Mouse (Mus musculus) embryonic facial prominence, embryonic 14.5 days (tissue): ENCODE results near the gene Lpgat1. TPM values are rescaled to one million over a fixed set of nuclear protein-coding genes. Genes with fewer than 3 reads are reported as not detected.
A peak's percentile ranks its signal among the peaks of the same experiment; 100 is the strongest.

Experiments used
- ATAC-seq: fragments of 200-750 bp; cut with Nextera tagmentation; 2 replicates; pipeline ENCODE4 v1.8.0; 2017; ENCODE audit warnings: low read depth, moderate number of reproducible peaks, moderate TSS enrichment
- DNase-seq: peaks from one replicate; pipeline ENCODE4 v3.0.0-alpha.2; 2015; ENCODE audit warnings: low spot score
- H3K27ac ChIP-seq: fragments of 300-500 bp; sonication (generic); replicated peaks from 2 replicates; pipeline ENCODE4 v1.5.1; 2014; ENCODE audit warnings: low read depth, mild to moderate bottlenecking, low read length, moderate library complexity
- H3K27me3 ChIP-seq: fragments of 300-500 bp; sonication (generic); replicated peaks from 2 replicates; pipeline ENCODE4 v1.6.1; 2014; ENCODE audit warnings: low read length; ENCODE audit not compliant: control insufficient read depth, insufficient read depth
- H3K36me3 ChIP-seq: fragments of 300-500 bp; sonication (generic); 2 replicates; pipeline ENCODE4 v1.6.1; 2014; ENCODE audit warnings: low read length, mixed read lengths; ENCODE audit not compliant: control insufficient read depth, insufficient read depth
- H3K4me1 ChIP-seq: fragments of 300-500 bp; sonication (generic); 2 replicates; pipeline ENCODE4 v1.6.1; 2014; ENCODE audit warnings: antibody characterized with exemption, low read length; ENCODE audit not compliant: control insufficient read depth, insufficient read depth
- H3K4me2 ChIP-seq: fragments of 300-500 bp; sonication (generic); 2 replicates; pipeline ENCODE4 v1.6.1; 2014; ENCODE audit warnings: low read depth, mild to moderate bottlenecking, low read length, moderate library complexity, mixed read lengths
- H3K4me3 ChIP-seq: fragments of 300-500 bp; sonication (generic); 2 replicates; pipeline ENCODE4 v1.5.1; 2014; ENCODE audit warnings: low read depth, mild to moderate bottlenecking, low read length
- H3K9ac ChIP-seq: fragments of 300-500 bp; sonication (generic); 2 replicates; pipeline ENCODE4 v1.6.1; 2014; ENCODE audit warnings: low read depth, mild to moderate bottlenecking, low read length, moderate library complexity, mixed read lengths
- H3K9me3 ChIP-seq: fragments of 300-500 bp; sonication (generic); 2 replicates; pipeline ENCODE4 v1.6.1; 2016; ENCODE audit warnings: low read length; ENCODE audit not compliant: control insufficient read depth
- WGBS: fragments of 180-500 bp; shearing (Covaris S2); extraction: QIAGEN DNeasy Blood & Tissue Kit; methylation state at CpG from one replicate; pipeline ENCODE4 v1.1.7; 2014; 5-methylcytosine and 5-hydroxymethylcytosine counted together
- polyA plus RNA-seq: library from polyadenylated mRNA; unstranded; fragments of >200 nt; fragmentation: Nextera tagmentation; extraction: Ambion mirVana; gene quantifications from 2 replicates; pipeline ENCODE4 v1.2.1, GENCODE M21; 2014

Gene Lpgat1
- polyA plus RNA-seq, 1 experiment from 2014 or later: 35.8 TPM

- DNase-seq: peak; percentile 30
- WGBS: 59% methylated on average over 11 of the region's 11 CpGs
These were observed 67.5 kb downstream of the Lpgat1 start for GRCm38 (mm10) chr1:191785108-191785507.

GRCm38 (mm10) chr1:191786255-191786654 is 68.6 kb downstream of the Lpgat1 start:
- H3K27ac ChIP-seq: no peak overlapping the region
- WGBS: 66% methylated on average over 6 of the region's 6 CpGs

More at GRCm38 (mm10) chr1:191785108-191785507, 67.5 kb downstream of the Lpgat1 start:
- Histone ChIP-seq H3K4me2 (no peak overlapping the region), H3K27me3 (no peaks in the 10 kb centered on the region), H3K36me3 (0 out of 2 replicates have a peak, but pooled peaks cover 4% of the 10 kb centered on the region), H3K27ac (no peak overlapping the region), H3K4me1 (no peaks in the 10 kb centered on the region), H3K4me3 (no peak overlapping the region), H3K9me3 (no peaks in the 10 kb centered on the region), H3K9ac (no peak overlapping the region)
- peak; percentile 26; the same call in 1 of the 2 replicates for ATAC-seq

GRCm38 (mm10) chr1:191787379-191787778 is 69.7 kb downstream of the Lpgat1 start:
- Histone ChIP-seq H3K9ac (no peak overlapping the region), H3K36me3 (no peaks in the 10 kb centered on the region), H3K4me3 (no peak overlapping the region), H3K27ac (no peak overlapping the region), H3K9me3 (no peaks in the 10 kb centered on the region), H3K27me3 (no peaks in the 10 kb centered on the region), H3K4me2 (no peak overlapping the region), H3K4me1 (no peaks in the 10 kb centered on the region)
- ATAC-seq: no peak
- DNase-seq: no peak
- 41% methylated on average over 2 of the region's 4 CpGs for WGBS

More at GRCm38 (mm10) chr1:191786255-191786654, 68.6 kb downstream of the Lpgat1 start:
- Histone ChIP-seq H3K27me3 (no peaks in the 10 kb centered on the region), H3K4me1 (no peaks in the 10 kb centered on the region), H3K4me3 (no peak overlapping the region), H3K9ac (no peak overlapping the region), H3K4me2 (no peak overlapping the region), H3K36me3 (0 out of 2 replicates have a peak, but pooled peaks cover 3% of the 10 kb centered on the region), H3K9me3 (no peaks in the 10 kb centered on the region)
- ATAC-seq (no peak), DNase-seq (no peak)

GRCm38 (mm10) chr1:191792991-191793390 is 75.4 kb downstream of the Lpgat1 start:
- H3K27ac ChIP-seq: no peak overlapping the region
- H3K4me1 ChIP-seq: no peaks in the 10 kb centered on the region
- DNase-seq (peak; percentile 71), ATAC-seq (peak; percentile 83; the same call in 1 of the 2 replicates)
- H3K36me3 ChIP-seq: no peaks in the 10 kb centered on the region
- 52% methylated on average over 8 of the region's 8 CpGs for WGBS
- no peaks in the 10 kb centered on the region for H3K27me3 ChIP-seq
- no peak overlapping the region for H3K4me2 ChIP-seq
- H3K9ac ChIP-seq: no peak overlapping the region
- H3K9me3 ChIP-seq: no peaks in the 10 kb centered on the region
- H3K4me3 ChIP-seq: no peak overlapping the region

GRCm38 (mm10) chr1:191793888-191794532 is 76.4 kb downstream of the Lpgat1 start:
- H3K4me1 ChIP-seq: no peaks in the 10 kb centered on the region
- H3K4me3 ChIP-seq: no peak overlapping the region
- H3K27ac ChIP-seq: no peak overlapping the region
- H3K4me2 ChIP-seq: no peak overlapping the region
- H3K36me3 ChIP-seq: no peaks in the 10 kb centered on the region
- no peak for ATAC-seq
- H3K9me3 ChIP-seq: no peaks in the 10 kb centered on the region
- H3K9ac ChIP-seq: no peak overlapping the region
- no peak for DNase-seq
- no peaks in the 10 kb centered on the region for H3K27me3 ChIP-seq
- 70% methylated on average over 6 of the region's 7 CpGs for WGBS

GRCm38 (mm10) chr1:191796238-191796896 is 78.7 kb downstream of the Lpgat1 start:
- ATAC-seq: no peak
- Histone ChIP-seq H3K27ac (no peak overlapping the region), H3K9me3 (no peaks in the 10 kb centered on the region), H3K36me3 (no peaks in the 10 kb centered on the region), H3K9ac (no peak overlapping the region), H3K4me3 (no peak overlapping the region), H3K4me1 (no peaks in the 10 kb centered on the region), H3K4me2 (no peak overlapping the region), H3K27me3 (no peaks in the 10 kb centered on the region)
- WGBS: 82% methylated on average over 4 of the region's 4 CpGs
- no peak for DNase-seq

- WGBS: 58% methylated on average over 9 of the region's 9 CpGs
- Histone ChIP-seq H3K27me3 (no peaks in the 10 kb centered on the region), H3K4me3 (no peak overlapping the region), H3K4me2 (no peak overlapping the region), H3K27ac (0 out of 2 replicates have a peak overlapping the region, but pooled peaks have one; percentile 28), H3K36me3 (no peaks in the 10 kb centered on the region), H3K4me1 (0 out of 2 replicates have a peak, but pooled peaks cover 4% of the 10 kb centered on the region), H3K9me3 (0 out of 2 replicates have a peak, but pooled peaks cover 5% of the 10 kb centered on the region), H3K9ac (no peak overlapping the region)
- ATAC-seq: peak; percentile 80
- DNase-seq: peak; percentile 61
These were observed 84.6 kb downstream of the Lpgat1 start for GRCm38 (mm10) chr1:191802093-191802819.

GRCm38 (mm10) chr1:191802820-191803655 is 85.4 kb downstream of the Lpgat1 start:
- Histone ChIP-seq H3K4me1 (0 out of 2 replicates have a peak, but pooled peaks cover 4% of the 10 kb centered on the region), H3K36me3 (no peaks in the 10 kb centered on the region), H3K27me3 (no peaks in the 10 kb centered on the region), H3K9ac (no peak overlapping the region), H3K27ac (peak overlapping the region; percentile 15; the same call in 1 of the 2 replicates), H3K4me2 (no peak overlapping the region), H3K9me3 (0 out of 2 replicates have a peak, but pooled peaks cover 5% of the 10 kb centered on the region), H3K4me3 (no peak overlapping the region)
- peak; percentile 44 for DNase-seq
- peak; percentile 58; the same call in 1 of the 2 replicates for ATAC-seq
- WGBS: 55% methylated on average over 10 of the region's 10 CpGs
